Mouse (Mus musculus): ENCODE data around the gene Gm12355. TPM values are rescaled to one million over a fixed set of nuclear protein-coding genes. Genes with fewer than 3 reads are reported as not detected.
"Not testable (repeated sequence)": the region's sequence is repeated elsewhere in the genome, so short reads cannot be mapped to it uniquely, and the experiment has no call there.

The Gm12355 gene
- not detected in 2 replicates for polyA plus RNA-seq (2012; rRNA removed)

DNA sequence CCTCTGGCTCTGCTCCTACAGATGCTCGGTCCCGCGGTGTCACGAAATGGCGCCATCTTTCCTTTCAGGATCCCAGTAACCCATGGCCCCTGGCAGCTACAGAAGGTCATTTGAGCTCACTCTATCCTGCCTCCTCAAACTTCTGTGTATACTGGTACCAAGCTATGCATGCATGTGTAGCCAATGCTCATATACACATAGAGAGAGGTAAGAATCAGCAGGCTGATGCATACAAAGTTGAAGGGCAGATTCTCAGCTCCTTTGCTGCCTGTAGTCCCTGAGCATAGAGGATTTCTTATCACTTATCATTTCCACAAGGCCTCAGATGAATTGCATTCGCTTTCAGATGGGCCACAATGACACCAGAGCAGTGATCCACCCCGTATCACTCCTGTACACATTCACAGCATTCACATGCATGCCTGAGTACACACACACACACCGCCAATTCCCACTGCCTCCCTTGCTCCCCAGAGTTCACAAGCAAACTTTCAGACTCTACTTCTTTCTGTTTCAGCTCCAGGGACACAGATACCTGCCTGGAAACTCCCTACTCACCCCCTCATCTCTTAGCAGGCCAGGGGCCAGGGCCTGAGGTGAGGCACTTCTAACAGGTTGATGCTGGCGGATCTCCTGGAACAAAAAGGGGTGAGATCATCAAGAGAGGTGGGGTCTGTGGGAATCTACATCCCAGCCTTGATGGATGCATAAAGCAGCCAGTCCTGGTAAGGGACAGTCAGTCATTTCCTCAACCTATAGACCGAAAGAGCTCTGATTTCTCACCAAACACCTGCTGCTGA, at the start of gene Gm12355, which contains the start of gene Gsdma3:
Gene Gm12355, minus strand, starts transcription at position 51 of the 800 bp plus-strand sequence.
Gene Gsdma3, plus strand, starts transcription at position 750 of the 800 bp plus-strand sequence.
- Histone ChIP-seq H3K36me3 (ENCODE audit: control insufficient read depth, insufficient read depth, low read length) (no peaks in the 10 kb centered on the region), H3K4me1 (ENCODE audit: control insufficient read depth, insufficient read depth, insufficient read length, low read length) (no peaks in the 10 kb centered on the region), H3K4me3 (ENCODE audit: low read depth, low read length) (no peak within 1 kb of the TSS), H3K27ac (ENCODE audit: insufficient read depth, low read depth, low read length) (no peak within 1 kb of the TSS), H3K27me3 (ENCODE audit: control insufficient read depth, insufficient read depth, low read length) (no peaks in the 10 kb centered on the region)
- TF ChIP-seq POLR2A (IDR thresholded peaks at IDR 0.05; ENCODE audit: low read depth, low read length) = no peak
- WGBS = 89% methylated on average over 10 of the region's 10 CpGs

DNA sequence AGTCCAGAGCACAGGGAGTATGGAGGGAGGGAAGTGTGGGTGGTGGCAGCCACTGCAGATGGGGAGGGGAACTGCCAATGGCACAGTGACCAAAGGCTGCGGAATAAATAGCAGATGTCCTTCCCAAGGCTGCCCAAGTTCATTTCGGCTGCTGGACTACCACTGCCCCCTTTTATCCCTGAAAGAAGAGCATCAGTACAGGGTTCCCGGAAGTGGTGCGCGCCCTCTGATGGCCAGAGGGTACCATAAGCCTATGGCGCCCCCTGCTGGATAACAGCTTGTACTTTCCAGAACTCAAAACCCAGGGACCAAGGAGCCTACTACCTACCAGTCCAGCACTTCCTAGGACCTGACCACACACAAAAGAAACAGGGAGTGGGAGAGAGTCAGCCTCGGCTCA, 47.7 kb upstream of the Gm12355 start:
- WGBS = under 1% methylated on average over 7 of the region's 7 CpGs
- H3K4me3 ChIP-seq (ENCODE audit: low read depth, low read length) = not testable (repeated sequence)

DNA sequence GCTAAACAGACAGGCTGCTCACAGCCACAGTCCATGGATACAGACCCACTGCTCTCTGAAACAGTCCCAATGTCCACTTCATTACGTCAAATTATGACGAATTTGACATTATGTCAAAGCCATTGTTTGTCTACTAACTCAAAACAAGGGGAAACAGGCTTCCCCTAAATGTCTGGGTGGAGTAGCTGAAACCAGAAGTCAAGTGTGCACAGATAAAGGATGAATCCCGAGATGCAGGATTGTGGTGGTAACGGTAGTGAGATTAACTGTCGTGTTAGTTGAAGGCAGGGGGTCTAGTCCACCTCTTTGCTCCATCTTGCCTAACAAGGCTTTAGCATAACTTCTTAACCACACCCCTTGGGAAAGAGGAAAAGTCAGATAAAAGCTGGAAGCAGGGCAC, 47.0 kb upstream of the Gm12355 start:
- TF ChIP-seq CTCF (IDR thresholded peaks at IDR 0.05; ENCODE audit: extremely low read depth, insufficient read length, insufficient replicate concordance, low read depth, low read length) = no peak
- no peak for TF ChIP-seq POLR2A (IDR thresholded peaks at IDR 0.05; ENCODE audit: low read depth, low read length)
- H3K4me3 ChIP-seq (ENCODE audit: low read depth, low read length) = no peak overlapping the region
- no peak overlapping the region for H3K27ac ChIP-seq (ENCODE audit: insufficient read depth, low read depth, low read length)
- 74% methylated on average over 5 of the region's 5 CpGs for WGBS
- no peaks in the 10 kb centered on the region for H3K27me3 ChIP-seq (ENCODE audit: control insufficient read depth, insufficient read depth, low read length)
- H3K36me3 ChIP-seq (ENCODE audit: control insufficient read depth, insufficient read depth, low read length) = no peaks in the 10 kb centered on the region
- H3K4me1 ChIP-seq (ENCODE audit: control insufficient read depth, insufficient read depth, insufficient read length, low read length) = no peaks in the 10 kb centered on the region

More for the DNA sequence above, 47.7 kb upstream of the Gm12355 start:
- not testable (repeated sequence) for H3K27ac ChIP-seq (ENCODE audit: insufficient read depth, low read depth, low read length); H3K27me3 ChIP-seq (ENCODE audit: control insufficient read depth, insufficient read depth, low read length); H3K36me3 ChIP-seq (ENCODE audit: control insufficient read depth, insufficient read depth, low read length); H3K4me1 ChIP-seq (ENCODE audit: control insufficient read depth, insufficient read depth, insufficient read length, low read length)
- TF ChIP-seq CTCF (IDR thresholded peaks at IDR 0.05; ENCODE audit: extremely low read depth, insufficient read length, insufficient replicate concordance, low read depth, low read length) = peak; percentile 34; the same call in 1 of the 2 replicates

DNA sequence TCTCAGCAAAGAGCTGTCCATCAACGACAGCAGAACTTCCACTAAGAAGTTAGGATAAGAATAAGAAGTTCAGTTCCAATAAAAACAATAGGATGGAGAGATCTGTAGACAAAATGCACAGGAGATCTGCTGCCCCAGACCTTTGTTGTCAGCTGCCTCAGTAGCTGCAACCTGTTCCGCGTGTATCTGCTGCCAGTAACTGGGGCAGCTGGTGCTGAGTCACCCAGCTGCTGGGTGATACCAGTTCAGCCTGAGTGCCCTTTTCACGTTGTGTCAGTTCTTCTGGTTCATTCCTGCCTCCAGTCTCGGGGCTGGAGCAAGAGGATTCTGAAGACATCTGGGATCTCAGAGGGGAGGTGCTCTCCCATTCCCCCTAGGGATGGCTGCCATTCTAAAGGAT, 46.4 kb upstream of the Gm12355 start:
- Histone ChIP-seq H3K36me3 (ENCODE audit: control insufficient read depth, insufficient read depth, low read length) (no peaks in the 10 kb centered on the region), H3K27me3 (ENCODE audit: control insufficient read depth, insufficient read depth, low read length) (no peaks in the 10 kb centered on the region; the same call in 1 of the 2 replicates), H3K4me3 (ENCODE audit: low read depth, low read length) (no peak overlapping the region), H3K4me1 (ENCODE audit: control insufficient read depth, insufficient read depth, insufficient read length, low read length) (no peaks in the 10 kb centered on the region), H3K27ac (ENCODE audit: insufficient read depth, low read depth, low read length) (no peak overlapping the region)
- 22% methylated on average over 5 of the region's 5 CpGs for WGBS
- TF ChIP-seq CTCF (IDR thresholded peaks at IDR 0.05; ENCODE audit: extremely low read depth, insufficient read length, insufficient replicate concordance, low read depth, low read length) (no peak), POLR2A (IDR thresholded peaks at IDR 0.05; ENCODE audit: low read depth, low read length) (no peak)

DNA sequence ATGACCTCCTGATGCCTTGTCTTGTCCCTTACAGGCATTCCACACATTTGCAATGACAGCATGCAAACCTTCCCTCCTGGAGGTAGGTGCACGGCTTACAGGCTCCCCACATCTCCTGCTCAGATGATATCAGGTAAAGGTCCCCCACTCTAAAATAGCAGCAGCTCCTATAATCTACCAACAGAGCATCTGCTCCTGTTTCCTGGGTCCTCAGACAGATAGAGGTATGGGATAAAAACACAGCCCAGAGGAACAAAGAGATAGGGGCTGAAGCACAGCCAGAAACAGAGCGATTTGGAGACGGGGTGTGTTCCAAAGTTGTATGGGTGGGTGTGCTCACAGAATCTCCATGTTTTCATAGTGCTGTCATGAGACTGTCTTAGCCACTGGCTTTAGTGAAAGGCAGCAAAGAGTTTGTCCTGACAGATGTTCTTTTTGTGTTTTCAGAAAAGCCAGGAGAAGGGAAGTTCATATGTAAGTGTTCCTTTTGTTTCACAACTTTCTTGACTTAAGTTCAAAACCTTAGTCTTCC, 45.9 kb upstream of the Gm12355 start:
- Histone ChIP-seq H3K27ac (ENCODE audit: insufficient read depth, low read depth, low read length) (no peak overlapping the region), H3K4me1 (ENCODE audit: control insufficient read depth, insufficient read depth, insufficient read length, low read length) (no peaks in the 10 kb centered on the region), H3K4me3 (ENCODE audit: low read depth, low read length) (no peak overlapping the region), H3K27me3 (ENCODE audit: control insufficient read depth, insufficient read depth, low read length) (no peaks in the 10 kb centered on the region; the same call in 1 of the 2 replicates), H3K36me3 (ENCODE audit: control insufficient read depth, insufficient read depth, low read length) (no peaks in the 10 kb centered on the region)
- 65% methylated on average over 3 of the region's 3 CpGs for WGBS
- no peak for TF ChIP-seq CTCF (IDR thresholded peaks at IDR 0.05; ENCODE audit: extremely low read depth, insufficient read length, insufficient replicate concordance, low read depth, low read length)
- TF ChIP-seq POLR2A (IDR thresholded peaks at IDR 0.05; ENCODE audit: low read depth, low read length) = no peak

DNA sequence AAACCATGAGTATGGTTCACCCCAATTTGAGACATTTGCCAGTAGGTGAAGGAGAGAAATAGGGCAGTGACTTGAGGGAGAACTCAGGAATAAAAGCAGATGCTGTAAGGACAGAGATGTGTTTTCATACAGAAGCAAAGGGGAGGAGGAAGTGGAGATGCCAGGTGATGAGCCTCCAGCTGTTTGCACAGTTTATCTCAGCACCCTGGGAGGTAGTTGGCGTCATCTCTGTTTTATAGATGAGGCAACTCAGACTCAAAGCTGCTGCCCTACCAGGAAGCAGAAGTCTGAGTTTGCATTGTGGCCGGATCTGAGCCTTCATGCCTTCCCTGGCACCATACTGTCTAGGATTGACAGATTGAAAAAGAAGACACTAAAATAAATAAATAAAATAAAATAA, 43.5 kb upstream of the Gm12355 start:
- no peaks in the 10 kb centered on the region; the same call in 1 of the 2 replicates for H3K27me3 ChIP-seq (ENCODE audit: control insufficient read depth, insufficient read depth, low read length)
- whole genome bisulfite sequencing = 10% methylated on average over 2 of the region's 2 CpGs
- H3K36me3 ChIP-seq (ENCODE audit: control insufficient read depth, insufficient read depth, low read length) = no peaks in the 10 kb centered on the region
- no peak overlapping the region for H3K27ac ChIP-seq (ENCODE audit: insufficient read depth, low read depth, low read length)
- no peak for TF ChIP-seq CTCF (IDR thresholded peaks at IDR 0.05; ENCODE audit: extremely low read depth, insufficient read length, insufficient replicate concordance, low read depth, low read length)
- no peak for TF ChIP-seq POLR2A (IDR thresholded peaks at IDR 0.05; ENCODE audit: low read depth, low read length)
- no peaks in the 10 kb centered on the region for H3K4me1 ChIP-seq (ENCODE audit: control insufficient read depth, insufficient read depth, insufficient read length, low read length)
- H3K4me3 ChIP-seq (ENCODE audit: low read depth, low read length) = no peak overlapping the region

DNA sequence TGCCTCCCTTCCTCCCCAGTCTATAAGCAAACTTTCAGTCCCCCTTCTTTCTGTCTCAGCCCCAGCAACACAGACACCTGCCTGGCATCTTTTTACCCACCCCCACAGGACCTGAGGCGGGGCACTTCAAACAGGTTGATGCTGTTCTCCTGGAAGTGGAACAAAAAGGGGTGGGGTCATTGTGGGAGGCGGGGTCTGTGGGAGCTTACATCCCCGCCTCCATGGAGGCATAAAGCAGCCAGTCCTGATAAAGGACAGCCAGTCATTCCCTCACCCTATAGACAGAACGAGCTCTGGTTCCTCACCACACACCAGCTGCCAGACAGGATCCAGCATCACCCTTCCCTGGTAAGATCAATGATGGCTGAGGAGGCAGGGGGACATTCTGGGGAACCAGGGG, 38.6 kb upstream of the Gm12355 start, which contains the start of gene Gsdma:
Gene Gsdma, plus strand, starts transcription at position 261 of the 400 bp plus-strand sequence.
- Histone ChIP-seq H3K36me3 (ENCODE audit: control insufficient read depth, insufficient read depth, low read length) (no peaks in the 10 kb centered on the region), H3K4me3 (ENCODE audit: low read depth, low read length) (no peak within 1 kb of the TSS), H3K27ac (ENCODE audit: insufficient read depth, low read depth, low read length) (no peak within 1 kb of the TSS), H3K27me3 (ENCODE audit: control insufficient read depth, insufficient read depth, low read length) (no peaks in the 10 kb centered on the region; the same call in 1 of the 2 replicates), H3K4me1 (ENCODE audit: control insufficient read depth, insufficient read depth, insufficient read length, low read length) (no peaks in the 10 kb centered on the region)
- TF ChIP-seq POLR2A (IDR thresholded peaks at IDR 0.05; ENCODE audit: low read depth, low read length) (no peak), CTCF (IDR thresholded peaks at IDR 0.05; ENCODE audit: extremely low read depth, insufficient read length, insufficient replicate concordance, low read depth, low read length) (no peak)
- 21% methylated on average over 4 of the region's 4 CpGs for WGBS

Measured in small intestine, adult 2 months (tissue).